Mouse (Mus musculus) T-helper 17 cell (primary cell): ENCODE measurements around the gene Denr.

Experiments used
- in situ Hi-C, 2 experiments: fragments of 300-600 bp; cut with MboI, MseI; formaldehyde crosslinking; loops; 1 replicate in 1 of 2; 2 replicates in 1 of 2; pipeline ENCODE4 v1.15.1; 2025; ENCODE audit warnings: high pct_unique_total_duplicates in 2 of 2

Denr gene

GRCm38 (mm10) chr5:123968468-123968867 lies 61.5 kb downstream of the Denr start:
- in situ Hi-C loops: loop anchor here in 1 of 2 experiments (10.0 kb wide), 1 partner anchor 1594 kb away; the partner anchor contains the start of genes Fam216a and Gpn3

- in situ Hi-C loops: loop anchor here in 1 of 2 experiments (10.0 kb wide), 1 partner anchor 1594 kb away; the partner anchor contains the start of genes Fam216a and Gpn3
Observed at GRCm38 (mm10) chr5:123969216-123969615, 62.2 kb downstream of the Denr start.

- in situ Hi-C loops: no loop called here
Observed at GRCm38 (mm10) chr5:123970576-123970975, 63.6 kb downstream of the Denr start.

GRCm38 (mm10) chr5:123972453-123972852 lies 65.5 kb downstream of the Denr start:
- in situ Hi-C loops: no loop called here

GRCm38 (mm10) chr5:123973299-123974178 lies 66.6 kb downstream of the Denr start, which contains the start of gene Hip1r:
Gene Hip1r (plus strand): TSS chr5:123973628.
- in situ Hi-C loops: no loop called here

- in situ Hi-C loops: no loop called here
Observed at GRCm38 (mm10) chr5:123974179-123974485, 67.2 kb downstream of the Denr start.

GRCm38 (mm10) chr5:123974616-123975111 lies 67.7 kb downstream of the Denr start:
- in situ Hi-C loops: no loop called here

GRCm38 (mm10) chr5:123975668-123976180 lies 68.7 kb downstream of the Denr start:
- in situ Hi-C loops: no loop called here

- in situ Hi-C loops: no loop called here
Observed at GRCm38 (mm10) chr5:123977231-123977630, 70.3 kb downstream of the Denr start.

- in situ Hi-C loops: no loop called here
Observed at GRCm38 (mm10) chr5:123978131-123978530, 71.2 kb downstream of the Denr start.
